Mouse (Mus musculus) thymus, adult 2 months (tissue): ENCODE data around the gene Cipc.

Source experiments
- CTCF ChIP-seq: fragments of 200-500 bp; IDR thresholded peaks from 2 replicates; pipeline ENCODE4 v1.5.1; 2012; ENCODE audit warnings: mild to moderate bottlenecking, control low read depth, low read length, moderate library complexity, borderline replicate concordance; ENCODE audit not compliant: control insufficient read depth, poor library complexity, insufficient read depth; ENCODE audit errors: extremely low read depth
- POLR2A ChIP-seq: fragments of 200-500 bp; IDR thresholded peaks from 2 replicates; pipeline ENCODE4 v1.6.1; 2012; ENCODE audit warnings: mild to moderate bottlenecking, low read length, control low read depth, moderate library complexity; ENCODE audit not compliant: control insufficient read depth, poor library complexity, insufficient read depth; ENCODE audit errors: extremely low read depth

- TF ChIP-seq CTCF, result no peak
- no peak for TF ChIP-seq POLR2A
Measured at GRCm38 (mm10) chr12:86898448-86898847, 48.4 kb upstream of the Cipc start.
